Mouse (Mus musculus) spleen, embryonic (tissue): Measurements from ENCODE around the gene Rnasel.

ENCODE experiments used
- CTCF ChIA-PET: fragments of 350-600 bp; sonication (Branson Sonifier 250); formaldehyde crosslinking; loops from one replicate; lab custom pipeline; 2022; lab: Charles Lee

Gene Rnasel

GRCm38 (mm10) chr1:153736096-153736495 is 13.1 kb upstream of the Rnasel start:
- CTCF ChIA-PET: interaction anchor here (0.6 kb wide), 1 partner anchor 105 kb away, joined by 4 read pairs; no protein-coding TSS in a partner anchor

- CTCF ChIA-PET: no interaction called here
These were observed 11.8 kb upstream of the Rnasel start for GRCm38 (mm10) chr1:153737101-153738085.

GRCm38 (mm10) chr1:153739437-153740015 is 9.7 kb upstream of the Rnasel start:
- CTCF ChIA-PET: interaction anchor here (0.7 kb wide), 1 partner anchor 1881 kb away, joined by 5 read pairs; no protein-coding TSS in a partner anchor

- CTCF ChIA-PET: interaction anchor here (0.7 kb wide), 1 partner anchor 1880 kb away, joined by 5 read pairs; no protein-coding TSS in a partner anchor
These were observed 9.1 kb upstream of the Rnasel start, which contains the start of gene Rgs16 for GRCm38 (mm10) chr1:153740145-153740544. Rgs16 (plus strand) TSS chr1:153740349.

- CTCF ChIA-PET: no interaction called here
These were observed 8.3 kb upstream of the Rnasel start for GRCm38 (mm10) chr1:153740775-153741400.

- CTCF ChIA-PET: interaction anchor here (0.6 kb wide), 1 partner anchor 188 kb away, joined by 9 read pairs; no protein-coding TSS in a partner anchor
These were observed 7.5 kb upstream of the Rnasel start for GRCm38 (mm10) chr1:153741551-153742316.

GRCm38 (mm10) chr1:153742374-153743155 is 6.7 kb upstream of the Rnasel start:
- CTCF ChIA-PET: interaction anchor here (0.5 to 0.7 kb wide), 2 partner anchors 38 to 188 kb away, joined by 3 read pairs; no protein-coding TSS in a partner anchor

GRCm38 (mm10) chr1:153746119-153746670 is 3.0 kb upstream of the Rnasel start:
- CTCF ChIA-PET: interaction anchor here (0.6 kb wide), 1 partner anchor 1434 kb away, joined by 5 read pairs; no protein-coding TSS in a partner anchor

GRCm38 (mm10) chr1:153746728-153747127 is 2.5 kb upstream of the Rnasel start:
- CTCF ChIA-PET: interaction anchor here (0.6 to 0.9 kb wide), 2 partner anchors 151 to 189 kb away, joined by 3 to 5 read pairs; no protein-coding TSS in a partner anchor

GRCm38 (mm10) chr1:153747861-153748530 is 1.2 kb upstream of the Rnasel start:
- CTCF ChIA-PET: no interaction called here

- CTCF ChIA-PET: interaction anchor here (0.5 kb wide), 1 partner anchor 581 kb away, joined by 10 read pairs; no protein-coding TSS in a partner anchor
These were observed 677 bp upstream of the Rnasel start for GRCm38 (mm10) chr1:153748549-153748948.

- CTCF ChIA-PET: no interaction called here
These were observed 828 bp downstream of the Rnasel start for GRCm38 (mm10) chr1:153750054-153750453.

- CTCF ChIA-PET: interaction anchor here (0.7 to 1.2 kb wide), 2 partner anchors 11 to 243 kb away, joined by 3 read pairs; no protein-coding TSS in a partner anchor
These were observed 2.6 kb downstream of the Rnasel start for GRCm38 (mm10) chr1:153751763-153752301.

GRCm38 (mm10) chr1:153752521-153752920 is 3.3 kb downstream of the Rnasel start:
- CTCF ChIA-PET: interaction anchor here (0.7 to 1.2 kb wide), 2 partner anchors 11 to 244 kb away, joined by 3 read pairs; no protein-coding TSS in a partner anchor

GRCm38 (mm10) chr1:153753725-153754464 is 4.7 kb downstream of the Rnasel start:
- CTCF ChIA-PET: no interaction called here

- CTCF ChIA-PET: no interaction called here
These were observed 14.9 kb downstream of the Rnasel start for GRCm38 (mm10) chr1:153764136-153764535.

- CTCF ChIA-PET: no interaction called here
These were observed 17.1 kb downstream of the Rnasel start for GRCm38 (mm10) chr1:153766298-153766697.

- CTCF ChIA-PET: no interaction called here
These were observed 18.1 kb downstream of the Rnasel start for GRCm38 (mm10) chr1:153767281-153767680.
